ENCODE assay signal across 8 mouse cellular contexts in genomic region chr11:84797627-84798353, GRCm38 (mm10). TPM values are rescaled to one million over a fixed set of nuclear protein-coding genes. Genes with fewer than 3 reads are reported as not detected.
DNase-seq lines count a peak whose midpoint lies in the region; ATAC-seq and TF ChIP-seq lines count a peak whose summit lies in the region.

No protein-coding gene starts in this region.

- no peaks in the 10 kb centered on the region for H3K36me3 ChIP-seq in G1E (replicated peaks)
- H3K36me3 ChIP-seq in liver, embryonic 12.5 days, result no peaks in the 10 kb centered on the region

- ATAC-seq in G1E (ENCODE audit: extremely low read depth, insufficient number of reproducible peaks, low FRiP score, poor library complexity, severe bottlenecking), result no peak
- ATAC-seq in liver, embryonic 12.5 days, result peak; percentile 47; the same call in 1 of the 2 replicates

- no peak overlapping the region for H3K4me3 ChIP-seq in G1E (ENCODE audit: low read depth, low read length)
- H3K4me3 ChIP-seq in liver, embryonic 12.5 days, result no peak overlapping the region
- H3K4me3 ChIP-seq in olfactory bulb, adult 2 months (ENCODE audit: insufficient read depth, low read depth, low read length), result no peak overlapping the region

- no peak overlapping the region for H3K4me2 ChIP-seq in liver, embryonic 12.5 days

- 20% methylated on average over 21 of the region's 21 CpGs for WGBS in liver, embryonic 12.5 days (ENCODE audit: insufficient replicate concordance)
- WGBS in olfactory bulb, adult 2 months, result 25% methylated on average over 21 of the region's 21 CpGs

- peaks cover 12% of the 10 kb centered on the region for H3K4me1 ChIP-seq in G1E (ENCODE audit: insufficient read depth, low read depth, low read length)
- no peaks in the 10 kb centered on the region for H3K4me1 ChIP-seq in liver, embryonic 12.5 days
- peaks cover 2% of the 10 kb centered on the region; the same call in 1 of the 2 replicates for H3K4me1 ChIP-seq in olfactory bulb, adult 2 months (ENCODE audit: control insufficient read depth, insufficient read depth, low read length)

- peak; percentile 89 for TF ChIP-seq CTCF in G1E (IDR thresholded peaks at IDR 0.05; ENCODE audit: low read depth, low read length)
- TF ChIP-seq CTCF in olfactory bulb, adult 2 months (IDR thresholded peaks at IDR 0.05; ENCODE audit: insufficient read depth, low read depth, low read length), result peak; percentile 86

- H3K9me3 ChIP-seq in G1E (replicated peaks), result 0 out of 2 replicates have a peak, but pooled peaks cover 3% of the 10 kb centered on the region
- no peaks in the 10 kb centered on the region for H3K9me3 ChIP-seq in liver, embryonic 12.5 days (replicated peaks)

- TF ChIP-seq POLR2A in olfactory bulb, adult 2 months (IDR thresholded peaks at IDR 0.05; ENCODE audit: insufficient read depth, low read depth, low read length), result no peak

- DNase-seq in 3T3-L1 (ENCODE audit: low read depth, low spot score) (peak; percentile 87), G1E (ENCODE audit: low spot score) (peak; percentile 62)
- DNase-seq in cerebellum, adult 8-10 months, result peak; percentile 76
- peak; percentile 80 for DNase-seq in gastrocnemius, postnatal 10 days
- DNase-seq in kidney, adult 9 months, result peak; percentile 65
- DNase-seq in thymus, postnatal 14 days, result peak; percentile 68

- no peak overlapping the region for H3K27ac ChIP-seq in liver, embryonic 12.5 days
- H3K27ac ChIP-seq in olfactory bulb, adult 2 months (ENCODE audit: insufficient read depth, low read depth, low read length), result no peak overlapping the region

- H3K9ac ChIP-seq in liver, embryonic 12.5 days, result no peak overlapping the region

- H3K27me3 ChIP-seq in G1E (ENCODE audit: insufficient read depth, low read length), result peaks cover 24% of the 10 kb centered on the region
- H3K27me3 ChIP-seq in liver, embryonic 12.5 days (replicated peaks), result peaks cover 50% of the 10 kb centered on the region

RNA-seq across cellular contexts. Expression of gene Mrm1, which starts 21.5 kb away (rescaled TPM):
- total RNA-seq in G1E (2014; fragmentation: Nextera tagmentation), result 10.0 and 14.1 TPM in 2 replicates
- 8.0 and 10.7 TPM in 2 replicates for total RNA-seq in G1E (2017)
- polyA plus RNA-seq in G1E (2012), result 9.8 and 10.5 TPM in 2 replicates
- 1 to 10 TPM; 3.8 to 4.9 TPM for total RNA-seq in gastrocnemius, postnatal 10 days (2021)
- 18.6 and 20.6 TPM in 2 replicates for polyA plus RNA-seq in liver, embryonic 12.5 days (2016; fragmentation: Nextera tagmentation; extraction: Ambion mirVana)
- polyA plus RNA-seq in olfactory bulb, adult 2 months (2012; ENCODE audit: insufficient read depth, insufficient read length, low replicate concordance, missing spikeins), result not detected in 2 replicates

RNA-seq across cellular contexts. Expression of gene Dhrs11, which starts 31.0 kb away (rescaled TPM):
- total RNA-seq in G1E (2014; fragmentation: Nextera tagmentation) (36.6 and 180 TPM in 2 replicates), G1E (2017) (12.1 and 16.7 TPM in 2 replicates)
- 7.0 and 7.7 TPM in 2 replicates for polyA plus RNA-seq in G1E (2012)
- total RNA-seq in gastrocnemius, postnatal 10 days (2021), result 10 to 100 TPM; 19.2 to 22.6 TPM
- polyA plus RNA-seq in liver, embryonic 12.5 days (2016; fragmentation: Nextera tagmentation; extraction: Ambion mirVana), result 213 and 219 TPM in 2 replicates
- not detected in 2 replicates for polyA plus RNA-seq in olfactory bulb, adult 2 months (2012; ENCODE audit: insufficient read depth, insufficient read length, low replicate concordance, missing spikeins)

Comparison
In these comparisons a context has a peak if more than half of its experiments do, and no peak if none do; other contexts are left out.
1. RNA of gene Mrm1, which starts 21.5 kb away (polyA plus RNA-seq): 18.6 to 20.6 TPM in liver, embryonic 12.5 days and 9.8 to 10.5 TPM in G1E; not detected in olfactory bulb, adult 2 months; every median in the first group is over 10 times any median in the second.
2. RNA of gene Dhrs11, which starts 31.0 kb away (polyA plus RNA-seq): 213 to 219 TPM in liver, embryonic 12.5 days; 7.0 to 7.7 TPM in G1E and not detected in olfactory bulb, adult 2 months; every median in the first group is over 10 times any median in the second.
3. Peak in every context shown above with its lines, with median percentiles within 50 percentile points of each other: DNase-seq.